Comparison of ENCODE assay signal across 14 mouse cellular contexts in genomic region chr5:124013747-124014146, GRCm38 (mm10). TPM values are rescaled to one million over a fixed set of nuclear protein-coding genes. Genes with fewer than 3 reads are reported as not detected.
DNase-seq lines count a peak whose midpoint lies in the region; ATAC-seq and TF ChIP-seq lines count a peak whose summit lies in the region.
"Had no signal": no experiment of that assay in that cellular context is flagged by ENCODE, and none has a peak within 500 bp of the region (broad histone marks: within the 10 kb centered on the region; RNA-seq: fewer than 3 reads in every experiment).

No protein-coding gene starts in this region.

- H3K4me1 ChIP-seq in heart, embryonic 14.5 days (ENCODE audit: control insufficient read depth in 2 of 2, insufficient read depth in 2 of 2, low read length in 2 of 2) = peaks cover 69 to 92% of the 10 kb centered on the region in 2 experiments
- H3K4me1 ChIP-seq in hindbrain, embryonic 15.5 days (replicated peaks) = peaks cover 88% of the 10 kb centered on the region
- peaks cover 12% of the 10 kb centered on the region; the same call in 1 of the 2 replicates for H3K4me1 ChIP-seq in stomach, postnatal 0 days (replicated peaks; ENCODE audit: control insufficient read depth, insufficient read depth)

- whole genome bisulfite sequencing in heart, embryonic 14.5 days = 47% methylated on average over 16 of the region's 16 CpGs
- 72% methylated on average over 16 of the region's 16 CpGs for WGBS in hindbrain, embryonic 15.5 days
- 82% methylated on average over 16 of the region's 16 CpGs for WGBS in stomach, postnatal 0 days

- no peak overlapping the region for H3K4me3 ChIP-seq in heart, embryonic 14.5 days (ENCODE audit: control insufficient read depth in 1 of 2, insufficient read depth in 1 of 2, low read depth in 1 of 2, low read length in 2 of 2)
- no peak overlapping the region for H3K4me3 ChIP-seq in hindbrain, embryonic 15.5 days
- no peak overlapping the region for H3K4me3 ChIP-seq in stomach, postnatal 0 days (ENCODE audit: low read depth, low read length)
- H3K4me3 ChIP-seq: erythroblast, embryonic 14.5 days; myocyte had no signal

- H3K36me3 ChIP-seq in heart, embryonic 14.5 days (ENCODE audit: control insufficient read depth, insufficient read depth, low read length) = peaks cover 17% of the 10 kb centered on the region
- H3K36me3 ChIP-seq in hindbrain, embryonic 15.5 days = peaks cover 11% of the 10 kb centered on the region
- peaks cover 8% of the 10 kb centered on the region for H3K36me3 ChIP-seq in stomach, postnatal 0 days (ENCODE audit: control insufficient read depth, insufficient read depth, low read length)

- H3K27ac ChIP-seq in heart, embryonic 14.5 days (replicated peaks in 1 of 2; ENCODE audit: control insufficient read depth in 1 of 2, insufficient read depth in 1 of 2, low read depth in 2 of 2, low read length in 2 of 2) = peak overlapping the region; percentile 89 to 94; a peak in 3 of 4 replicates
- peak overlapping the region; percentile 73 for H3K27ac ChIP-seq in hindbrain, embryonic 15.5 days (replicated peaks)
- H3K27ac ChIP-seq in stomach, postnatal 0 days (replicated peaks) = peak overlapping the region; percentile 35; the same call in 1 of the 2 replicates

- peak overlapping the region; percentile 62 for H3K9ac ChIP-seq in heart, embryonic 14.5 days (ENCODE audit: low read length)
- H3K9ac ChIP-seq in hindbrain, embryonic 15.5 days = no peak overlapping the region
- no peak overlapping the region for H3K9ac ChIP-seq in stomach, postnatal 0 days (ENCODE audit: low read length)

- no peak for ATAC-seq in heart, embryonic 14.5 days (ENCODE audit: insufficient number of reproducible peaks, insufficient read depth, low FRiP score, low read depth)
- ATAC-seq in hindbrain, embryonic 15.5 days (ENCODE audit: low FRiP score, low read depth) = no peak
- ATAC-seq in stomach, postnatal 0 days (ENCODE audit: low FRiP score, low TSS enrichment) = no peak

- peak overlapping the region; percentile 60 for H3K4me2 ChIP-seq in heart, embryonic 14.5 days (ENCODE audit: low read length)
- H3K4me2 ChIP-seq in hindbrain, embryonic 15.5 days = peak overlapping the region; percentile 2; the same call in 1 of the 2 replicates
- H3K4me2 ChIP-seq in stomach, postnatal 0 days (replicated peaks; ENCODE audit: low read depth) = no peak overlapping the region

- H3K27me3 ChIP-seq in heart, embryonic 14.5 days (ENCODE audit: control insufficient read depth, insufficient read depth, low read length) = no peaks in the 10 kb centered on the region
- no peaks in the 10 kb centered on the region for H3K27me3 ChIP-seq in hindbrain, embryonic 15.5 days
- H3K27me3 ChIP-seq in stomach, postnatal 0 days (ENCODE audit: control insufficient read depth, insufficient read depth, low read length) = no peaks in the 10 kb centered on the region

- DNase-seq in heart, postnatal 10 days = no peak
- peak; percentile 3 for DNase-seq in right cerebral cortex, postnatal 14 days
- DNase-seq in right cerebral cortex, postnatal 10 days (ENCODE audit: low spot score in 2 of 2) = no peak
- no peak for DNase-seq in stomach, postnatal 0 days (ENCODE audit: low spot score)
- DNase-seq in kidney, adult 9 months = no peak
- no peak for DNase-seq in left cerebral cortex, postnatal 14 days (ENCODE audit: low spot score in 2 of 2)
- DNase-seq: cerebellum, postnatal 36 days; gastrocnemius, postnatal 36 days; kidney, postnatal 14 days; right cerebral cortex, adult 18-20 months had no signal

- no peak for TF ChIP-seq CTCF in stomach, postnatal 0 days (IDR thresholded peaks at IDR 0.05; ENCODE audit: low read depth)

- intact Hi-C loops in heart, postnatal 10 days (cut with DNase I) = loop anchor here (2.0 kb wide), 1 partner anchor 17 kb away; no protein-coding TSS in a partner anchor
- intact Hi-C loops in left cerebral cortex, postnatal 14 days (cut with DNase I) = no loop called here

- TF ChIP-seq EP300 in stomach, postnatal 0 days (optimal IDR thresholded peaks at IDR 0.05) = no peak

- no peaks in the 10 kb centered on the region for H3K9me3 ChIP-seq in heart, embryonic 14.5 days (ENCODE audit: control insufficient read depth, low read length)
- no peaks in the 10 kb centered on the region for H3K9me3 ChIP-seq in hindbrain, embryonic 15.5 days
- no peaks in the 10 kb centered on the region for H3K9me3 ChIP-seq in stomach, postnatal 0 days (ENCODE audit: control insufficient read depth, low read length)

RNA-seq across cellular contexts. Expression of gene Vps37b, which starts 18.3 kb away (rescaled TPM):
- polyA plus RNA-seq in heart, embryonic 14.5 days (2014; fragmentation: Nextera tagmentation; extraction: Ambion mirVana) = 47.6 and 47.7 TPM in 2 replicates
- total RNA-seq in heart, postnatal 10 days (2021) = 10 to 100 TPM; 38.0 to 46.7 TPM
- polyA plus RNA-seq in hindbrain, embryonic 15.5 days (2015; fragmentation: Nextera tagmentation; extraction: Ambion mirVana) = 75.5 and 82.4 TPM in 2 replicates
- 31.0 and 35.8 TPM in 2 replicates for polyA plus RNA-seq in stomach, postnatal 0 days (2015; fragmentation: Nextera tagmentation; extraction: Ambion mirVana)
- total RNA-seq in left cerebral cortex, postnatal 14 days (2021) = 10 to 100 TPM; 51.4 to 58.3 TPM

RNA-seq across cellular contexts. Expression of gene Hip1r, which starts 40.3 kb away (rescaled TPM):
- polyA plus RNA-seq in heart, embryonic 14.5 days (2014; fragmentation: Nextera tagmentation; extraction: Ambion mirVana) = 5.0 and 5.3 TPM in 2 replicates
- 10 to 100 TPM; 26.1 to 41.6 TPM for total RNA-seq in heart, postnatal 10 days (2021)
- polyA plus RNA-seq in hindbrain, embryonic 15.5 days (2015; fragmentation: Nextera tagmentation; extraction: Ambion mirVana) = 33.9 and 34.2 TPM in 2 replicates
- 31.2 and 32.2 TPM in 2 replicates for polyA plus RNA-seq in stomach, postnatal 0 days (2015; fragmentation: Nextera tagmentation; extraction: Ambion mirVana)
- total RNA-seq in left cerebral cortex, postnatal 14 days (2021) = 10 to 100 TPM; 82.6 to 85.0 TPM

Comparison
In these comparisons a context has a peak if more than half of its experiments do, and no peak if none do; other contexts are left out.
1. H3K27ac ChIP-seq: peak in every context shown above with its lines; median percentile 92 in heart, embryonic 14.5 days; 73 in hindbrain, embryonic 15.5 days; 35 in stomach, postnatal 0 days.